Mouse (Mus musculus): ENCODE data around the gene Rere. TPM values are rescaled to one million over a fixed set of nuclear protein-coding genes. Genes with fewer than 3 reads are reported as not detected.
A peak's percentile ranks its signal among the peaks of the same experiment; 100 is the strongest.

The Rere gene
- total and polyA plus RNA-seq, 3 experiments, result 19.3 to 46.4 (median 39.0) TPM

GRCm38 (mm10) chr4:150581931-150582723 lies 300.7 kb downstream of the Rere start:
- TF ChIP-seq CTCF (IDR thresholded peaks at IDR 0.05) (no peak), EP300 (IDR thresholded peaks at IDR 0.05; ENCODE audit: insufficient read depth, low read depth, low read length) (no peak), POLR2A (IDR thresholded peaks at IDR 0.05; ENCODE audit: insufficient read depth, low read depth, low read length) (no peak)
- intact Hi-C loops (cut with DNase I), result no loop called here
- Histone ChIP-seq H3K27ac (peak overlapping the region; percentile 68), H3K4me3 (no peak overlapping the region), H3K9ac (ENCODE audit: low read depth, low read length) (peak overlapping the region; percentile 47), H3K4me1 (ENCODE audit: control insufficient read depth, insufficient read depth, low read length) (peaks cover 38% of the 10 kb centered on the region), H3K27me3 (ENCODE audit: control insufficient read depth, insufficient read depth, low read length) (no peaks in the 10 kb centered on the region), H3K36me3 (ENCODE audit: control insufficient read depth, insufficient read depth, low read length) (peaks cover 30% of the 10 kb centered on the region), H3K79me2 (replicated peaks; ENCODE audit: control insufficient read depth, insufficient read depth, low read length) (peaks cover 14% of the 10 kb centered on the region)
- WGBS, result 41% methylated on average over 10 of the region's 10 CpGs
- no peak for DNase-seq

GRCm38 (mm10) chr4:150582966-150583776 lies 301.7 kb downstream of the Rere start:
- Histone ChIP-seq H3K9ac (ENCODE audit: low read depth, low read length) (peak overlapping the region; percentile 49), H3K4me1 (ENCODE audit: control insufficient read depth, insufficient read depth, low read length) (peaks cover 42% of the 10 kb centered on the region), H3K36me3 (ENCODE audit: control insufficient read depth, insufficient read depth, low read length) (peaks cover 39% of the 10 kb centered on the region), H3K27me3 (ENCODE audit: control insufficient read depth, insufficient read depth, low read length) (no peaks in the 10 kb centered on the region), H3K27ac (peak overlapping the region; percentile 68), H3K79me2 (replicated peaks; ENCODE audit: control insufficient read depth, insufficient read depth, low read length) (peaks cover 16% of the 10 kb centered on the region), H3K4me3 (peak overlapping the region; percentile 4; the same call in 1 of the 2 replicates)
- 5% methylated on average over 13 of the region's 13 CpGs for WGBS
- TF ChIP-seq POLR2A (IDR thresholded peaks at IDR 0.05; ENCODE audit: insufficient read depth, low read depth, low read length) (peak; percentile 67), CTCF (IDR thresholded peaks at IDR 0.05) (no peak), EP300 (IDR thresholded peaks at IDR 0.05; ENCODE audit: insufficient read depth, low read depth, low read length) (peak; percentile 100)
- intact Hi-C loops (cut with DNase I), result no loop called here
- DNase-seq, result peak; percentile 75 to 87

GRCm38 (mm10) chr4:150583777-150584135 lies 302.3 kb downstream of the Rere start:
- 26% methylated on average over 3 of the region's 3 CpGs for WGBS
- intact Hi-C loops (cut with DNase I), result no loop called here

GRCm38 (mm10) chr4:150585800-150586199 lies 304.4 kb downstream of the Rere start:
- no peak overlapping the region for H3K4me3 ChIP-seq
- peaks cover 49% of the 10 kb centered on the region for H3K4me1 ChIP-seq (ENCODE audit: control insufficient read depth, insufficient read depth, low read length)
- H3K27me3 ChIP-seq (ENCODE audit: control insufficient read depth, insufficient read depth, low read length), result no peaks in the 10 kb centered on the region
- TF ChIP-seq POLR2A (IDR thresholded peaks at IDR 0.05; ENCODE audit: insufficient read depth, low read depth, low read length) (no peak), EP300 (IDR thresholded peaks at IDR 0.05; ENCODE audit: insufficient read depth, low read depth, low read length) (no peak), CTCF (IDR thresholded peaks at IDR 0.05) (no peak)
- peaks cover 43% of the 10 kb centered on the region for H3K36me3 ChIP-seq (ENCODE audit: control insufficient read depth, insufficient read depth, low read length)
- intact Hi-C loops (cut with DNase I), result no loop called here
- peaks cover 15% of the 10 kb centered on the region for H3K79me2 ChIP-seq (replicated peaks; ENCODE audit: control insufficient read depth, insufficient read depth, low read length)
- no peak overlapping the region for H3K27ac ChIP-seq
- H3K9ac ChIP-seq (ENCODE audit: low read depth, low read length), result no peak overlapping the region
- 70% methylated on average over 2 of the region's 2 CpGs for WGBS
- DNase-seq, result no peak

More at GRCm38 (mm10) chr4:150583777-150584135, 302.3 kb downstream of the Rere start:
- Histone ChIP-seq H3K79me2 (replicated peaks; ENCODE audit: control insufficient read depth, insufficient read depth, low read length) (peaks cover 17% of the 10 kb centered on the region), H3K36me3 (ENCODE audit: control insufficient read depth, insufficient read depth, low read length) (peaks cover 39% of the 10 kb centered on the region), H3K4me3 (peak overlapping the region; percentile 4; the same call in 1 of the 2 replicates), H3K27me3 (ENCODE audit: control insufficient read depth, insufficient read depth, low read length) (no peaks in the 10 kb centered on the region), H3K4me1 (ENCODE audit: control insufficient read depth, insufficient read depth, low read length) (peaks cover 44% of the 10 kb centered on the region), H3K9ac (ENCODE audit: low read depth, low read length) (peak overlapping the region; percentile 49), H3K27ac (peak overlapping the region; percentile 68)
- no peak for DNase-seq
- TF ChIP-seq EP300 (IDR thresholded peaks at IDR 0.05; ENCODE audit: insufficient read depth, low read depth, low read length) (no peak), POLR2A (IDR thresholded peaks at IDR 0.05; ENCODE audit: insufficient read depth, low read depth, low read length) (no peak), CTCF (IDR thresholded peaks at IDR 0.05) (no peak)

- peaks cover 48% of the 10 kb centered on the region for H3K36me3 ChIP-seq (ENCODE audit: control insufficient read depth, insufficient read depth, low read length)
- intact Hi-C loops (cut with DNase I), result no loop called here
These were observed 304.8 kb downstream of the Rere start for GRCm38 (mm10) chr4:150586275-150586674.

More at GRCm38 (mm10) chr4:150586275-150586674, 304.8 kb downstream of the Rere start:
- Histone ChIP-seq H3K79me2 (replicated peaks; ENCODE audit: control insufficient read depth, insufficient read depth, low read length) (peaks cover 12% of the 10 kb centered on the region), H3K4me3 (no peak overlapping the region), H3K9ac (ENCODE audit: low read depth, low read length) (no peak overlapping the region), H3K27me3 (ENCODE audit: control insufficient read depth, insufficient read depth, low read length) (no peaks in the 10 kb centered on the region), H3K4me1 (ENCODE audit: control insufficient read depth, insufficient read depth, low read length) (peaks cover 52% of the 10 kb centered on the region), H3K27ac (no peak overlapping the region)
- no peak for DNase-seq
- TF ChIP-seq EP300 (IDR thresholded peaks at IDR 0.05; ENCODE audit: insufficient read depth, low read depth, low read length) (no peak), POLR2A (IDR thresholded peaks at IDR 0.05; ENCODE audit: insufficient read depth, low read depth, low read length) (no peak), CTCF (IDR thresholded peaks at IDR 0.05) (no peak)
- 79% methylated on average over 5 of the region's 5 CpGs for WGBS

All from heart, adult 2 months (tissue).